Mouse (Mus musculus): ENCODE measurements around the gene 2700081O15Rik. TPM values are rescaled to one million over a fixed set of nuclear protein-coding genes. Genes with fewer than 3 reads are reported as not detected.

The 2700081O15Rik gene
- total and polyA plus RNA-seq, 2 experiments from 2014 or later = 9.3 to 129 TPM

- Histone ChIP-seq H3K27ac (no peak overlapping the region), H3K36me3 (ENCODE audit: insufficient read depth, low read length) (no peaks in the 10 kb centered on the region), H3K4me1 (ENCODE audit: insufficient read depth, low read length) (no peaks in the 10 kb centered on the region), H3K9ac (replicated peaks; ENCODE audit: low read length) (no peak overlapping the region), H3K4me2 (ENCODE audit: low read depth, low read length) (no peak overlapping the region), H3K27me3 (ENCODE audit: insufficient read depth, low read length) (no peaks in the 10 kb centered on the region), H3K9me3 (ENCODE audit: low read length) (no peaks in the 10 kb centered on the region), H3K4me3 (ENCODE audit: low read length) (no peak overlapping the region)
- ATAC-seq = no peak
- DNase-seq (ENCODE audit: low spot score) = no peak
- 95% methylated on average over 2 of the region's 2 CpGs for WGBS
- no peak for TF ChIP-seq CTCF (IDR thresholded peaks at IDR 0.05; ENCODE audit: low read depth)
These were observed 27.7 kb downstream of the 2700081O15Rik start for GRCm38 (mm10) chr19:7445105-7445504.

- TF ChIP-seq CTCF (IDR thresholded peaks at IDR 0.05; ENCODE audit: low read depth) = no peak
- H3K9ac ChIP-seq (replicated peaks; ENCODE audit: low read length) = no peak overlapping the region
- 74% methylated on average over 1 of the region's 1 CpGs for WGBS
- H3K4me2 ChIP-seq (ENCODE audit: low read depth, low read length) = no peak overlapping the region
- no peak overlapping the region for H3K4me3 ChIP-seq (ENCODE audit: low read length)
- no peaks in the 10 kb centered on the region for H3K36me3 ChIP-seq (ENCODE audit: insufficient read depth, low read length)
- no peaks in the 10 kb centered on the region for H3K27me3 ChIP-seq (ENCODE audit: insufficient read depth, low read length)
- no peaks in the 10 kb centered on the region for H3K4me1 ChIP-seq (ENCODE audit: insufficient read depth, low read length)
- DNase-seq (ENCODE audit: low spot score) (no peak), ATAC-seq (no peak)
- H3K27ac ChIP-seq = no peak overlapping the region
- H3K9me3 ChIP-seq (ENCODE audit: low read length) = no peaks in the 10 kb centered on the region
These were observed 28.2 kb downstream of the 2700081O15Rik start for GRCm38 (mm10) chr19:7445596-7445995.

- no peak for TF ChIP-seq CTCF (IDR thresholded peaks at IDR 0.05; ENCODE audit: low read depth)
- H3K9me3 ChIP-seq (ENCODE audit: low read length) = no peaks in the 10 kb centered on the region
- H3K27me3 ChIP-seq (ENCODE audit: insufficient read depth, low read length) = no peaks in the 10 kb centered on the region
- no peak overlapping the region for H3K27ac ChIP-seq
- ATAC-seq (no peak), DNase-seq (ENCODE audit: low spot score) (no peak)
- H3K36me3 ChIP-seq (ENCODE audit: insufficient read depth, low read length) = peaks cover 5% of the 10 kb centered on the region; the same call in 1 of the 2 replicates
- no peak overlapping the region for H3K4me2 ChIP-seq (ENCODE audit: low read depth, low read length)
- WGBS = 85% methylated on average over 2 of the region's 2 CpGs
- no peaks in the 10 kb centered on the region for H3K4me1 ChIP-seq (ENCODE audit: insufficient read depth, low read length)
- no peak overlapping the region for H3K9ac ChIP-seq (replicated peaks; ENCODE audit: low read length)
- H3K4me3 ChIP-seq (ENCODE audit: low read length) = no peak overlapping the region
These were observed 39.4 kb downstream of the 2700081O15Rik start for GRCm38 (mm10) chr19:7456803-7457202.

- no peaks in the 10 kb centered on the region for H3K4me1 ChIP-seq (ENCODE audit: insufficient read depth, low read length)
- ATAC-seq = no peak
- H3K4me3 ChIP-seq (ENCODE audit: low read length) = no peak overlapping the region
- no peaks in the 10 kb centered on the region for H3K9me3 ChIP-seq (ENCODE audit: low read length)
- H3K27ac ChIP-seq = no peak overlapping the region
- H3K9ac ChIP-seq (replicated peaks; ENCODE audit: low read length) = no peak overlapping the region
- no peak for DNase-seq (ENCODE audit: low spot score)
- peaks cover 5% of the 10 kb centered on the region; the same call in 1 of the 2 replicates for H3K36me3 ChIP-seq (ENCODE audit: insufficient read depth, low read length)
- no peak overlapping the region for H3K4me2 ChIP-seq (ENCODE audit: low read depth, low read length)
- H3K27me3 ChIP-seq (ENCODE audit: insufficient read depth, low read length) = no peaks in the 10 kb centered on the region
- TF ChIP-seq CTCF (IDR thresholded peaks at IDR 0.05; ENCODE audit: low read depth) = no peak
These were observed 41.5 kb downstream of the 2700081O15Rik start for GRCm38 (mm10) chr19:7458901-7459300.

- DNase-seq (ENCODE audit: low spot score) (no peak), ATAC-seq (no peak)
- Histone ChIP-seq H3K4me1 (ENCODE audit: insufficient read depth, low read length) (no peaks in the 10 kb centered on the region), H3K36me3 (ENCODE audit: insufficient read depth, low read length) (peaks cover 5% of the 10 kb centered on the region; the same call in 1 of the 2 replicates), H3K27ac (no peak overlapping the region), H3K4me2 (ENCODE audit: low read depth, low read length) (no peak overlapping the region), H3K9me3 (ENCODE audit: low read length) (no peaks in the 10 kb centered on the region), H3K4me3 (ENCODE audit: low read length) (no peak overlapping the region), H3K9ac (replicated peaks; ENCODE audit: low read length) (no peak overlapping the region), H3K27me3 (ENCODE audit: insufficient read depth, low read length) (no peaks in the 10 kb centered on the region)
- no peak for TF ChIP-seq CTCF (IDR thresholded peaks at IDR 0.05; ENCODE audit: low read depth)
- WGBS = 72% methylated on average over 2 of the region's 2 CpGs
These were observed 41.9 kb downstream of the 2700081O15Rik start for GRCm38 (mm10) chr19:7459370-7459769.

GRCm38 (mm10) chr19:7467915-7468314 is 50.5 kb downstream of the 2700081O15Rik start:
- DNase-seq (ENCODE audit: low spot score) (no peak), ATAC-seq (no peak)
- Histone ChIP-seq H3K36me3 (ENCODE audit: insufficient read depth, low read length) (0 out of 2 replicates have a peak, but pooled peaks cover 4% of the 10 kb centered on the region), H3K27me3 (ENCODE audit: insufficient read depth, low read length) (no peaks in the 10 kb centered on the region), H3K4me3 (ENCODE audit: low read length) (no peak overlapping the region), H3K9ac (replicated peaks; ENCODE audit: low read length) (no peak overlapping the region), H3K27ac (no peak overlapping the region), H3K9me3 (ENCODE audit: low read length) (no peaks in the 10 kb centered on the region), H3K4me2 (ENCODE audit: low read depth, low read length) (no peak overlapping the region), H3K4me1 (ENCODE audit: insufficient read depth, low read length) (no peaks in the 10 kb centered on the region)
- TF ChIP-seq CTCF (IDR thresholded peaks at IDR 0.05; ENCODE audit: low read depth) = no peak

- TF ChIP-seq CTCF (IDR thresholded peaks at IDR 0.05; ENCODE audit: low read depth) = no peak
- no peaks in the 10 kb centered on the region for H3K9me3 ChIP-seq (ENCODE audit: low read length)
- 89% methylated on average over 2 of the region's 2 CpGs for WGBS
- H3K4me2 ChIP-seq (ENCODE audit: low read depth, low read length) = no peak overlapping the region
- H3K4me3 ChIP-seq (ENCODE audit: low read length) = no peak overlapping the region
- DNase-seq (ENCODE audit: low spot score) (no peak), ATAC-seq (no peak)
- no peak overlapping the region for H3K9ac ChIP-seq (replicated peaks; ENCODE audit: low read length)
- 0 out of 2 replicates have a peak, but pooled peaks cover 4% of the 10 kb centered on the region for H3K36me3 ChIP-seq (ENCODE audit: insufficient read depth, low read length)
- H3K27me3 ChIP-seq (ENCODE audit: insufficient read depth, low read length) = no peaks in the 10 kb centered on the region
- H3K4me1 ChIP-seq (ENCODE audit: insufficient read depth, low read length) = no peaks in the 10 kb centered on the region
- no peak overlapping the region for H3K27ac ChIP-seq
These were observed 53.2 kb downstream of the 2700081O15Rik start for GRCm38 (mm10) chr19:7470643-7471042.

Small RNA genes lying within 50 kb of the gene (microRNA-seq; reads per million reads assigned to microRNA genes)
- gene Mir6991 = 1.1 to 3.3 reads per million in 2 experiments

Other genes starting within 250 kb of the 2700081O15Rik start
- 216 and 233 TPM in 2 replicates for gene Otub1, start 211.3 kb upstream of the 2700081O15Rik start, total RNA-seq (2014; rRNA removed)
- gene Otub1, start 211.3 kb upstream of the 2700081O15Rik start, polyA plus RNA-seq (2015; fragmentation: Nextera tagmentation; extraction: Ambion mirVana) = 248 and 253 TPM in 2 replicates
- 1,715 and 1,845 TPM in 2 replicates for gene Cox8a, start 200.0 kb upstream of the 2700081O15Rik start, total RNA-seq (2014; rRNA removed)
- 2,044 and 2,080 TPM in 2 replicates for gene Cox8a, start 200.0 kb upstream of the 2700081O15Rik start, polyA plus RNA-seq (2015; fragmentation: Nextera tagmentation; extraction: Ambion mirVana)
- 56.5 and 59.7 TPM in 2 replicates for gene Naa40, start 176.4 kb upstream of the 2700081O15Rik start, total RNA-seq (2014; rRNA removed)
- 42.7 and 42.8 TPM in 2 replicates for gene Naa40, start 176.4 kb upstream of the 2700081O15Rik start, polyA plus RNA-seq (2015; fragmentation: Nextera tagmentation; extraction: Ambion mirVana)
- 73.2 and 91.7 TPM in 2 replicates for gene Rcor2, start 150.3 kb upstream of the 2700081O15Rik start, total RNA-seq (2014; rRNA removed)
- 14.8 and 16.6 TPM in 2 replicates for gene Rcor2, start 150.3 kb upstream of the 2700081O15Rik start, polyA plus RNA-seq (2015; fragmentation: Nextera tagmentation; extraction: Ambion mirVana)
- gene Mark2, start 75.8 kb upstream of the 2700081O15Rik start, total RNA-seq (2014; rRNA removed) = 39.9 and 47.8 TPM in 2 replicates
- 31.4 and 36.2 TPM in 2 replicates for gene Mark2, start 75.8 kb upstream of the 2700081O15Rik start, polyA plus RNA-seq (2015; fragmentation: Nextera tagmentation; extraction: Ambion mirVana)
- gene Spindoc, start 34.6 kb upstream of the 2700081O15Rik start, total RNA-seq (2014; rRNA removed) = 37.1 and 57.3 TPM in 2 replicates
- 19.0 and 19.8 TPM in 2 replicates for gene Spindoc, start 34.6 kb upstream of the 2700081O15Rik start, polyA plus RNA-seq (2015; fragmentation: Nextera tagmentation; extraction: Ambion mirVana)
- 366 and 402 TPM in 2 replicates for gene Rtn3, start 65.7 kb downstream of the 2700081O15Rik start, total RNA-seq (2014; rRNA removed)
- 672 and 704 TPM in 2 replicates for gene Rtn3, start 65.7 kb downstream of the 2700081O15Rik start, polyA plus RNA-seq (2015; fragmentation: Nextera tagmentation; extraction: Ambion mirVana)
- gene Atl3, start 76.4 kb downstream of the 2700081O15Rik start, total RNA-seq (2014; rRNA removed) = 7.2 and 11.1 TPM in 2 replicates
- 5.4 and 6.0 TPM in 2 replicates for gene Atl3, start 76.4 kb downstream of the 2700081O15Rik start, polyA plus RNA-seq (2015; fragmentation: Nextera tagmentation; extraction: Ambion mirVana)
- 5.6 and 9.1 TPM in 2 replicates for gene Pla2g16, start 139.8 kb downstream of the 2700081O15Rik start, total RNA-seq (2014; rRNA removed)
- 12.3 and 12.7 TPM in 2 replicates for gene Pla2g16, start 139.8 kb downstream of the 2700081O15Rik start, polyA plus RNA-seq (2015; fragmentation: Nextera tagmentation; extraction: Ambion mirVana)
- 0.11 and 0.16 TPM in 2 replicates for gene Lgals12, start 189.6 kb downstream of the 2700081O15Rik start, total RNA-seq (2014; rRNA removed)
- gene Lgals12, start 189.6 kb downstream of the 2700081O15Rik start, polyA plus RNA-seq (2015; fragmentation: Nextera tagmentation; extraction: Ambion mirVana) = 0.14 and 0.18 TPM in 2 replicates
- not detected in 2 replicates for gene Hrasls5, start 194.9 kb downstream of the 2700081O15Rik start, total RNA-seq (2014; rRNA removed)
- 0.18 TPM in 2 replicates for gene Hrasls5, start 194.9 kb downstream of the 2700081O15Rik start, polyA plus RNA-seq (2015; fragmentation: Nextera tagmentation; extraction: Ambion mirVana)

Data from hindbrain, postnatal 0 days (tissue).